Mouse (Mus musculus) erythroblast, adult 5-6 weeks (primary cell): ENCODE measurements around the gene Ccdc15. TPM values are rescaled to one million over a fixed set of nuclear protein-coding genes. Genes with fewer than 3 reads are reported as not detected.

Source experiments
- ATAC-seq: replicated peaks from 2 replicates; pipeline ENCODE4 v1.8.0; 2016; ENCODE audit warnings: moderate number of reproducible peaks, mild to moderate bottlenecking, moderate TSS enrichment, inconsistent platforms; ENCODE audit not compliant: poor library complexity, low FRiP score, severe bottlenecking
- total RNA-seq, 2 experiments: library from RNA; stranded (forward) in 1 of 2; stranded (reverse) in 1 of 2; fragments of 150-400 nt in 1 of 2; fragments of 200-764, 138-1000 nt in 1 of 2; gene quantifications; 2 replicates each; pipeline versions ENCODE4 v1.2.3 to v1.2.4; 2015 to 2017; ENCODE audit warnings: low replicate concordance in 2 of 2

The Ccdc15 gene
- total RNA-seq (2015; ENCODE audit: low replicate concordance) (0.96 and 8.2 TPM in 2 replicates), total RNA-seq (2017; ENCODE audit: low replicate concordance) (2.6 and 4.6 TPM in 2 replicates)

DNA sequence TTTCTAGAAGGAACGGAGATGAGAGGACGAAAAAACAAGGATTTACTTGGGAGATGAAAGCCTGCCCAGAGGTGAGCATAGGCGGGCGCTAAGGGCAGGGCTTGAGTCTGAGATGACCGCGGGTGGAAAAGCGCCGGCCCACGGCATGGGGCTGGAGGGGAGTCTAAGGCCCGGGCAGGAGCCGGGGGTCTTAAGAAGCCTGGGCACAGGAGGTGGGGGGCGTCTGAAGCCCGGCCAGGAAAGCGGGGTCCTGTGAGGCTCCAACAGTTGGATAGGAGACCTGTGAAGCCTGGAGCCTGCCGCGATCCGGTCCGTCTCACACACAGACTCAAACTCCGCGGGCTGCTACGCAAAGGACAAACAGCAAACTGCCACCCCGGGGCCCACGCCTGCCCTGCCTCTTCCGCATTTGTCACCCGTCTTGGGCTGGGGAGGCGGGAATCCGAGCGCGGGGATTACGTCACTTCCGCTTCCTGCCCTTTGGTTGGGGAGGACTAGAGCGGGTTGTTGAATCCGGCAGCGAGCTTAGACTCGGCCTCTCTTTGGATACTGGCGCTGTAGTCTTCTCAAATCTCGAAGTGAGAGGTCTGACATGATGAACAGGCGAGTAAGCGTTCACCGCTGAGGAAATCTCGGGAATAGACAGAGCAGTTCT, at the start of gene Ccdc15:
TSS of gene Ccdc15 (minus strand) at position 445 of the 655 bp plus-strand sequence.
- ATAC-seq, result peak; percentile 99

- no peak for ATAC-seq
Observed at GRCm38 (mm10) chr9:37393482-37394131, 45.4 kb upstream of the Ccdc15 start.

GRCm38 (mm10) chr9:37392071-37392470, 43.8 kb upstream of the Ccdc15 start:
- no peak for ATAC-seq

DNA sequence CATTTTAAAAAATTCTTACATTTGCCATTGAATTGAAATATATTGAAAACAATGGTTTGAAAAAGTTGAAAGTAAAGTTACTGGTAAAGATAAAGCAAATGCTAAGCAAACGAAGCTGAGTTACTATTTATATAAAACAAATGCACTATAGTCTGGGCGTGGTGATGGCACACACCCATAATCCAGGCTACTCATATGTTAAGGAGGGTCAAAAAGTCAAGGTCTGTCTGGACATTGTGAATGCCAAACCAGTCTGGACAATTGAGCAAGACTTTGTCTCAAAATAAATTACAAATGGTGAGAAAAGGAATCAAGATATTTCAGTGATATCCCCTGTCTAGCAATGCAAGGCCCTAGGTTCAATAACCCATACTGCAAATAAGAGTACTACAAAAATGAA, 42.7 kb upstream of the Ccdc15 start:
- no peak for ATAC-seq

- no peak for ATAC-seq
Observed at GRCm38 (mm10) chr9:37384284-37385182, 36.3 kb upstream of the Ccdc15 start.

GRCm38 (mm10) chr9:37383161-37383560, 34.9 kb upstream of the Ccdc15 start:
- no peak for ATAC-seq

- no peak for ATAC-seq
Observed at GRCm38 (mm10) chr9:37375718-37376117, 27.5 kb upstream of the Ccdc15 start.

- ATAC-seq, result no peak
Observed at GRCm38 (mm10) chr9:37371232-37371801, 23.1 kb upstream of the Ccdc15 start.

DNA sequence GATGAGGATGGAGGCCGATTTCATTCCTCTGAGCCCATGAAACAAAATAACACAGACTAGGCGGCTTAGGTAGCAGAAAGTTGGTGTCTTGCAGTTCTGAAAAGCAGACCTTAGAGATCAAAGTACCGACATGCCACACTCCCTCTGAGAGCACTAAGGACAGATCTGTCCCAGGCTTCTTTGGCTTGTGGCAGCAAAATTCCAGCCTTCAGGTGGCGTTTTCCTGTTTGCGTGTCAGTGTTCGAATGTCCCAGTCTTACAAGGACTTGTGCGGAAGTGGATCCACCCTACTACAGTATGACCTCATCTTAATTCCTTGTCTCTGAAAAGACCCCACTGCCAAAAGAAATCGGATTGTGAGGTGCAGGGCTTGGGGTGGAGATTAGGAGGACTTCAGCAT, 20.6 kb upstream of the Ccdc15 start:
- ATAC-seq, result no peak

- ATAC-seq, result no peak
Observed at GRCm38 (mm10) chr9:37368081-37368830, 20.0 kb upstream of the Ccdc15 start.

GRCm38 (mm10) chr9:37367301-37368080, 19.3 kb upstream of the Ccdc15 start, which contains the start of gene Hepacam:
Gene Hepacam, plus strand, starts transcription at chr9:37367351.
- no peak for ATAC-seq

DNA sequence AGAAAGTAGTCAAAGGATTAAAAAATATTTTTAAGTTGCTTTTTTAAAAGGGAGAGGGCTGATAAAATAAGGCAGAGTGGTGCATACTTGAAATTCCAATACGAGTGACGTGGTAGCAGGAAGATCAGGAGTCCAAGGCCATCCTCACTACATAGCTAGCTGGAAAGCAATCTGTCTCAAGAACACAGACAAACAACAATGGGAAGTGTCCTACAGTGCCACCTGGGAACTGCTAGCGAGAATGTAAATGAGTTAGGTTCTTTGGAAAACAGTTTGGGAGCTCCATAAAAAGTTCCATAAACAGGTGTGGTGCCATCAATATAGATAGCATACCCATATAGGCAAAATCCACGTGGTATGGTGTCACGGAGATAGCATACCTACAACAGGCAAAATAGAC, 17.5 kb upstream of the Ccdc15 start:
- no peak for ATAC-seq

GRCm38 (mm10) chr9:37364392-37364791, 16.2 kb upstream of the Ccdc15 start:
- ATAC-seq, result no peak

DNA sequence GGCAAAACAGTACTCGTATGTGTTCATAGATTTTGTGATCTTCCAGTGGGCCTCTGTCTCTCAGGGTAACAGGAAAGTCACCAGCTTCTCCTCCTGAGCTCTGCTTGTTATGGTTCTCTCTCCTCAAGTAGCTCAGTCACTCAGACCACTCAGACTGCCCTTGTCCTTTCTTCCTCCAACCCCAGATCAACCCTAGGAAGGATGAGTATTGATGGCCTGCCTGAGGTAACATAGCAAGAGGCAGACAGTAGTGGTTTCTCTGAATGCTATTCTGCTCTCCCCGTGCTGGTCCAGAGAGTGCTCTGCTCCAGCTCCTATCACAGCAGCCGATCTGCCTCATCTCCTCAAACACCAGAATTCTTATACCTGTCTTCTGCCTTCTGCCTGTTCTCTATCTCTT, 15.3 kb upstream of the Ccdc15 start:
- ATAC-seq, result no peak

DNA sequence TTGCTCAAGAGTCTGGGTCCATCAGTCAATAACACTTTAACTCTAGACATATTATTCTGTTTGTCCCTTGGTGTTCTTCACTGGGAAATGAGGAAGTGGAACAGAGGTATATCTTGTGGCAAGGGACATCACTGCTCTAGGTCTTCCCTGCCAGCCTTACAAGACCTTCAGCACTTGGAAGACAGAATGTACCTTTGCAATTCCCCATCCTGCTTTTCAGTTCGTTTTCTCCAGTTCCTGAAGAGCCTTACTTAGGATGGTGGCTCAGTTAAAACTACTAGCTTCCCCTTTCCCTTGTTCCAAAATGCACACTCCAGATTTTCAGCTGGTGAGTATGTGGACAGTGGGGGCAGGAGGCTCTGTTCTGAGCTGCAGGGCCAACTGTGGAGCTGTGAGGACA, 14.6 kb upstream of the Ccdc15 start:
- no peak for ATAC-seq

- no peak for ATAC-seq
Observed at GRCm38 (mm10) chr9:37362084-37362483, 13.9 kb upstream of the Ccdc15 start.

- ATAC-seq, result no peak
Observed at GRCm38 (mm10) chr9:37359331-37360220, 11.3 kb upstream of the Ccdc15 start.
